Mouse (Mus musculus): ENCODE results near the gene Ankib1.

GRCm38 (mm10) chr5:3665225-3665624 is 137.5 kb downstream of the Ankib1 start:
- TF ChIP-seq BHLHE40 (IDR thresholded peaks at IDR 0.05; ENCODE audit: borderline replicate concordance, low read depth, low read length) (no peak), NRF1 (IDR thresholded peaks at IDR 0.05; ENCODE audit: insufficient read depth, low read depth, low read length, poor library complexity, severe bottlenecking) (no peak), TCF12 (IDR thresholded peaks at IDR 0.05; ENCODE audit: low read depth, low read length) (no peak), ZMIZ1 (IDR thresholded peaks at IDR 0.05; ENCODE audit: low read depth, low read length) (no peak), CTCF (IDR thresholded peaks at IDR 0.05 in 2 of 3, conservative IDR thresholded peaks at IDR 0.05 in 1 of 3; ENCODE audit: control insufficient read depth in 1 of 3, insufficient read depth in 1 of 3, low read depth in 2 of 3, low read length in 3 of 3, poor library complexity in 1 of 3, severe bottlenecking in 1 of 3) (no peak), E2F4 (IDR thresholded peaks at IDR 0.05; ENCODE audit: borderline replicate concordance, low read depth, low read length) (no peak), POLR2A (IDR thresholded peaks at IDR 0.05; ENCODE audit: control insufficient read depth in 1 of 2, insufficient read depth in 1 of 2, low read depth in 1 of 2, low read length in 2 of 2, poor library complexity in 1 of 2) (no peak), UBTF (IDR thresholded peaks at IDR 0.05; ENCODE audit: borderline replicate concordance, insufficient read depth, low read depth, low read length) (no peak), POLR2AphosphoS5 (IDR thresholded peaks at IDR 0.05; ENCODE audit: borderline replicate concordance, low read depth, low read length) (no peak), GATA1 (IDR thresholded peaks at IDR 0.05; ENCODE audit: low read depth, low read length) (no peak), ZC3H11A (IDR thresholded peaks at IDR 0.05; ENCODE audit: low read depth, low read length) (no peak), MAX (IDR thresholded peaks at IDR 0.05; ENCODE audit: low read length) (no peak), USF1 (IDR thresholded peaks at IDR 0.05; ENCODE audit: low read depth, low read length) (no peak)
